Mouse (Mus musculus) MEL (cell line): ENCODE data around the gene Tsnaxip1. TPM values are rescaled to one million over a fixed set of nuclear protein-coding genes. Genes with fewer than 3 reads are reported as not detected.

Source experiments
- DNase-seq: peaks from one replicate; pipeline ENCODE4 v3.0.0; 2011; ENCODE audit warnings: low read depth, low spot score
- H3K27ac ChIP-seq: 2 replicates; pipeline ENCODE4 v1.5.1; 2012; ENCODE audit warnings: low read depth, mild to moderate bottlenecking, control low read depth, low read length, moderate library complexity; ENCODE audit not compliant: control insufficient read depth
- H3K27me3 ChIP-seq, 2 experiments: fragments of 150-350 bp in 1 of 2; sonication (generic) in 1 of 2; 2 replicates each; pipeline ENCODE4 v1.6.1; 2012; ENCODE audit warnings: low read length in 2 of 2, mild to moderate bottlenecking in 2 of 2, improper control_type of control experiment in 1 of 2, moderate library complexity in 1 of 2; ENCODE audit not compliant: insufficient read depth in 2 of 2, control insufficient read depth in 1 of 2
- H3K36me3 ChIP-seq, 2 experiments: 2 replicates each; pipeline ENCODE4 v1.6.1; 2012 to 2014; ENCODE audit warnings: low read length in 2 of 2, improper control_type of control experiment in 1 of 2, inconsistent platforms in 1 of 2, mild to moderate bottlenecking in 1 of 2; ENCODE audit not compliant: insufficient read depth in 2 of 2, control insufficient read depth in 1 of 2
- H3K4me1 ChIP-seq, 2 experiments: fragments of 150-350 bp in 1 of 2; sonication (generic) in 1 of 2; 2 replicates each; pipeline ENCODE4 v1.6.1; 2012; ENCODE audit warnings: low read length in 2 of 2, improper control_type of control experiment in 1 of 2, mild to moderate bottlenecking in 1 of 2; ENCODE audit not compliant: insufficient read depth in 2 of 2, control insufficient read depth in 1 of 2
- H3K4me3 ChIP-seq, 2 experiments: fragments of 150-350 bp in 1 of 2; sonication (generic) in 1 of 2; 2 replicates each; pipeline ENCODE4 v1.5.1; 2012; ENCODE audit warnings: low read depth in 2 of 2, low read length in 2 of 2, mild to moderate bottlenecking in 2 of 2, moderate library complexity in 2 of 2, control low read depth in 1 of 2, improper control_type of control experiment in 1 of 2; ENCODE audit not compliant: control insufficient read depth in 1 of 2, insufficient read depth in 1 of 2
- H3K79me2 ChIP-seq: 2 replicates; pipeline ENCODE4 v1.6.1; 2012; ENCODE audit warnings: mild to moderate bottlenecking, low read length, moderate library complexity; ENCODE audit not compliant: control insufficient read depth, poor library complexity, insufficient read depth
- H3K9ac ChIP-seq: 2 replicates; pipeline ENCODE4 v1.6.1; 2012; ENCODE audit warnings: low read depth, mild to moderate bottlenecking, control low read depth, low read length, moderate library complexity; ENCODE audit not compliant: control insufficient read depth, poor library complexity, severe bottlenecking
- H3K9me3 ChIP-seq: fragments of 150-350 bp; sonication (generic); replicated peaks from 2 replicates; pipeline ENCODE4 v1.6.1; 2012; ENCODE audit warnings: mild to moderate bottlenecking, low read length, improper control_type of control experiment, moderate library complexity; ENCODE audit not compliant: insufficient read depth
- BHLHE40 ChIP-seq: IDR thresholded peaks from 2 replicates; pipeline ENCODE4 v1.6.1; 2012; ENCODE audit warnings: low read depth, mild to moderate bottlenecking, inconsistent platforms, low read length, improper control_type of control experiment, borderline replicate concordance
- CHD1 ChIP-seq: IDR thresholded peaks from 2 replicates; pipeline ENCODE4 v1.6.1; 2012; ENCODE audit warnings: low read depth, mild to moderate bottlenecking, inconsistent platforms, low read length, improper control_type of control experiment
- CTCF ChIP-seq, 3 experiments: IDR thresholded peaks in 2 of 3; conservative IDR thresholded peaks in 1 of 3; 2 replicates each; pipeline ENCODE4 v1.5.1; 2011 to 2012; ENCODE audit warnings: low read length in 3 of 3, low read depth in 2 of 3, mild to moderate bottlenecking in 2 of 3, improper control_type of control experiment in 1 of 3, inconsistent platforms in 1 of 3, mixed read lengths in 1 of 3, moderate library complexity in 1 of 3; ENCODE audit not compliant: control insufficient read depth in 1 of 3, insufficient read depth in 1 of 3, poor library complexity in 1 of 3, severe bottlenecking in 1 of 3
- ELF1 ChIP-seq: IDR thresholded peaks from 2 replicates; pipeline ENCODE4 v1.6.1; 2014; ENCODE audit warnings: low read depth, mild to moderate bottlenecking, inconsistent platforms, low read length, improper control_type of control experiment, moderate library complexity
- EP300 ChIP-seq, 2 experiments: IDR thresholded peaks; 2 replicates each; pipeline ENCODE4 v1.6.1; 2011; ENCODE audit warnings: improper control_type of control experiment in 2 of 2, low read length in 2 of 2, low read depth in 1 of 2, mild to moderate bottlenecking in 1 of 2
- ETS1 ChIP-seq: IDR thresholded peaks from 2 replicates; pipeline ENCODE4 v1.6.1; 2012; ENCODE audit warnings: low read depth, mild to moderate bottlenecking, inconsistent platforms, low read length, improper control_type of control experiment, moderate library complexity
- GABPA ChIP-seq: IDR thresholded peaks from 2 replicates; pipeline ENCODE4 v1.6.1; 2012; ENCODE audit warnings: low read depth, mild to moderate bottlenecking, inconsistent platforms, low read length, improper control_type of control experiment, moderate library complexity
- GATA1 ChIP-seq: IDR thresholded peaks from 2 replicates; pipeline ENCODE4 v1.6.1; 2011; ENCODE audit warnings: low read depth, low read length, improper control_type of control experiment
- HCFC1 ChIP-seq: IDR thresholded peaks from 2 replicates; pipeline ENCODE4 v1.6.1; 2012; ENCODE audit warnings: low read depth, mild to moderate bottlenecking, inconsistent platforms, low read length, improper control_type of control experiment, moderate library complexity
- KAT2A ChIP-seq: conservative IDR thresholded peaks from 2 replicates; pipeline ENCODE4 v1.6.1; 2012; ENCODE audit warnings: low read depth, low read length, improper control_type of control experiment, inconsistent platforms
- MAFK ChIP-seq: IDR thresholded peaks from 2 replicates; pipeline ENCODE4 v1.6.1; 2011; ENCODE audit warnings: low read depth, mild to moderate bottlenecking, low read length, improper control_type of control experiment, borderline replicate concordance
- MAZ ChIP-seq: IDR thresholded peaks from 2 replicates; pipeline ENCODE4 v1.6.1; 2012; ENCODE audit warnings: low read depth, mild to moderate bottlenecking, inconsistent platforms, low read length, improper control_type of control experiment
- MXI1 ChIP-seq: IDR thresholded peaks from 2 replicates; pipeline ENCODE4 v1.6.1; 2011; ENCODE audit warnings: mild to moderate bottlenecking, low read depth, low read length, improper control_type of control experiment
- MYB ChIP-seq: IDR thresholded peaks from 2 replicates; pipeline ENCODE4 v1.6.1; 2011; ENCODE audit warnings: mild to moderate bottlenecking, low read depth, low read length, improper control_type of control experiment
- NELFE ChIP-seq: IDR thresholded peaks from 2 replicates; pipeline ENCODE4 v1.6.1; 2011; ENCODE audit warnings: low read depth, low read length, improper control_type of control experiment
- NRF1 ChIP-seq: IDR thresholded peaks from 2 replicates; pipeline ENCODE4 v1.6.1; 2014; ENCODE audit warnings: low read depth, mild to moderate bottlenecking, inconsistent platforms, low read length, improper control_type of control experiment, moderate library complexity; ENCODE audit not compliant: poor library complexity, insufficient read depth, severe bottlenecking
- POLR2A ChIP-seq, 2 experiments: IDR thresholded peaks; 2 replicates each; pipeline ENCODE4 v1.6.1; 2011 to 2012; ENCODE audit warnings: low read length in 2 of 2, mild to moderate bottlenecking in 2 of 2, control low read depth in 1 of 2, improper control_type of control experiment in 1 of 2, low read depth in 1 of 2, moderate library complexity in 1 of 2; ENCODE audit not compliant: control insufficient read depth in 1 of 2, insufficient read depth in 1 of 2, poor library complexity in 1 of 2
- POLR2AphosphoS2 ChIP-seq: IDR thresholded peaks from 2 replicates; pipeline ENCODE4 v1.6.1; 2011; ENCODE audit warnings: low read length, improper control_type of control experiment
- RAD21 ChIP-seq: IDR thresholded peaks from 2 replicates; pipeline ENCODE4 v1.6.1; 2011; ENCODE audit warnings: mild to moderate bottlenecking, low read depth, low read length, improper control_type of control experiment
- RCOR1 ChIP-seq: IDR thresholded peaks from 2 replicates; pipeline ENCODE4 v1.6.1; 2012; ENCODE audit warnings: low read depth, mild to moderate bottlenecking, inconsistent platforms, low read length, improper control_type of control experiment
- SIN3A ChIP-seq: IDR thresholded peaks from 2 replicates; pipeline ENCODE4 v1.6.1; 2012; ENCODE audit warnings: low read length, improper control_type of control experiment, inconsistent platforms
- TAL1 ChIP-seq: IDR thresholded peaks from 2 replicates; pipeline ENCODE4 v1.6.1; 2012; ENCODE audit warnings: mild to moderate bottlenecking, inconsistent platforms, low read length, moderate library complexity, mixed read lengths
- TBP ChIP-seq: IDR thresholded peaks from 2 replicates; pipeline ENCODE4 v1.8.0; 2011; ENCODE audit warnings: low read depth, low read length, improper control_type of control experiment
- TCF12 ChIP-seq: IDR thresholded peaks from 2 replicates; pipeline ENCODE4 v1.6.1; 2014; ENCODE audit warnings: low read depth, mild to moderate bottlenecking, inconsistent platforms, low read length, improper control_type of control experiment, moderate library complexity
- UBTF ChIP-seq: IDR thresholded peaks from 2 replicates; pipeline ENCODE4 v1.6.1; 2012; ENCODE audit warnings: low read depth, mild to moderate bottlenecking, inconsistent platforms, low read length, improper control_type of control experiment, moderate library complexity, borderline replicate concordance; ENCODE audit not compliant: insufficient read depth
- USF1 ChIP-seq: IDR thresholded peaks from 2 replicates; pipeline ENCODE4 v1.6.1; 2014; ENCODE audit warnings: low read depth, mild to moderate bottlenecking, inconsistent platforms, low read length, improper control_type of control experiment, moderate library complexity
- USF2 ChIP-seq, 2 experiments: IDR thresholded peaks; 2 replicates each; pipeline ENCODE4 v1.6.1; 2011 to 2012; ENCODE audit warnings: improper control_type of control experiment in 2 of 2, low read length in 2 of 2, borderline replicate concordance in 1 of 2, inconsistent platforms in 1 of 2, low read depth in 1 of 2, mild to moderate bottlenecking in 1 of 2; ENCODE audit not compliant: insufficient read depth in 1 of 2
- ZC3H11A ChIP-seq: IDR thresholded peaks from 2 replicates; pipeline ENCODE4 v1.6.1; 2012; ENCODE audit warnings: low read depth, mild to moderate bottlenecking, inconsistent platforms, low read length, improper control_type of control experiment
- ZKSCAN1 ChIP-seq: IDR thresholded peaks from 2 replicates; pipeline ENCODE4 v1.6.1; 2012; ENCODE audit warnings: low read depth, mild to moderate bottlenecking, inconsistent platforms, low read length, improper control_type of control experiment, moderate library complexity
- ZMIZ1 ChIP-seq: IDR thresholded peaks from 2 replicates; pipeline ENCODE4 v1.6.1; 2012; ENCODE audit warnings: low read depth, mild to moderate bottlenecking, inconsistent platforms, low read length, improper control_type of control experiment, moderate library complexity
- polyA plus RNA-seq, 2 experiments: library from polyadenylated mRNA; stranded (reverse) in 1 of 2; unstranded in 1 of 2; fragments of >175 nt in 1 of 2; fragments of >200 nt in 1 of 2; gene quantifications; 2 replicates each; pipeline versions ENCODE4 v1.2.1 to v1.2.4; 2012; ENCODE audit warnings: low replicate concordance in 2 of 2, low read depth in 1 of 2; ENCODE audit not compliant: insufficient read length in 2 of 2, insufficient read depth in 1 of 2, missing spikeins in 1 of 2
- total RNA-seq: library from RNA; depleted of rRNA; stranded (reverse); fragments of 300-350 nt; gene quantifications from 2 replicates; pipeline ENCODE4 v1.2.3, GENCODE M21; 2012

Tsnaxip1 gene
- total and polyA plus RNA-seq, 3 experiments, result 0.10 TPM; not detected in 2

DNA sequence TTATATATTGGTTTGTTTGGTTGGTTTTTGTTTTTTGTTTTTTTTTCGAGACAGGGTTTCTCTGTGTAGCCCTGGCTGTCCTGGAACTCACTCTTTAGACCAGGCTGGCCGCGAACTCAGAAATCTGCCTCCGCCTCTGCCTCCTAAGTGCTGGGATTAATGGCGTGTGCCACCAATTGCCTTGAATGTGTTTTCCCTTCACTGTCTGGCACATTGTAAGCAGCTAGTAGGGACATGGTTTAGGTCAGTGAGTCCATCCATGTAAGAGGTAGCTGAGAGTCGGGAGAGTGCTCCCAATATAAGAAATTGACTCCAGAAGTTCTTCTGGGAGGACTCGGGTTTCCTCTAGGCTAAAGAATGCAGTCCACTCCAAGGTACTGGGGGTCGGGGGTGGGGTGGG, 26.8 kb downstream of the Tsnaxip1 start:
- DNase-seq, result no peak
- Histone ChIP-seq H3K79me2 (peaks cover 23% of the 10 kb centered on the region), H3K9me3 (no peaks in the 10 kb centered on the region), H3K27ac (no peak overlapping the region), H3K9ac (peak overlapping the region; percentile 43), H3K4me1 (peaks cover 4 to 37% of the 10 kb centered on the region in 2 experiments), H3K4me3 (peak overlapping the region; percentile 28 to 88), H3K27me3 (no peaks in the 10 kb centered on the region)
- TF ChIP-seq ZC3H11A, result no peak
- TF ChIP-seq SIN3A, result no peak
- no peak for TF ChIP-seq RCOR1
- TF ChIP-seq UBTF, result no peak
- TF ChIP-seq EP300 (IDR thresholded peaks at IDR 0.05; ENCODE audit: low read depth in 1 of 2, low read length in 2 of 2), result no peak
- TF ChIP-seq CTCF (IDR thresholded peaks at IDR 0.05 in 2 of 3, conservative IDR thresholded peaks at IDR 0.05 in 1 of 3; ENCODE audit: control insufficient read depth in 1 of 3, insufficient read depth in 1 of 3, low read depth in 2 of 3, low read length in 3 of 3, poor library complexity in 1 of 3, severe bottlenecking in 1 of 3), result no peak
- no peak for TF ChIP-seq USF1
- TF ChIP-seq MAZ, result no peak
- no peak for TF ChIP-seq TAL1
- TF ChIP-seq ETS1, result no peak
- no peak for TF ChIP-seq ZMIZ1
- no peak for TF ChIP-seq HCFC1
- TF ChIP-seq MAFK, result no peak
- no peak for TF ChIP-seq MYB
- no peak for TF ChIP-seq BHLHE40
- no peak for TF ChIP-seq NELFE
- no peak for TF ChIP-seq ZKSCAN1
- no peak for TF ChIP-seq ELF1
- TF ChIP-seq GATA1, result no peak
- TF ChIP-seq, all 39 proteins: peak for 0
- peaks cover 0 to 29% of the 10 kb centered on the region in 2 experiments; a peak in 2 of 4 replicates for H3K36me3 ChIP-seq

- H3K27ac ChIP-seq, result peak within 1 kb of the TSS; percentile 86
- peak within 1 kb of the TSS; percentile 76 for H3K9ac ChIP-seq
- H3K9me3 ChIP-seq, result no peaks in the 10 kb centered on the region
- H3K79me2 ChIP-seq, result peaks cover 23% of the 10 kb centered on the region
- peaks cover 4 to 37% of the 10 kb centered on the region in 2 experiments for H3K4me1 ChIP-seq
- peak within 1 kb of the TSS; percentile 68 to 88 for H3K4me3 ChIP-seq
- peak; percentile 96 for DNase-seq
- peaks cover 0 to 29% of the 10 kb centered on the region in 2 experiments; a peak in 2 of 4 replicates for H3K36me3 ChIP-seq
- H3K27me3 ChIP-seq, result no peaks in the 10 kb centered on the region
- TF ChIP-seq USF1, result peak; percentile 41; the same call in 1 of the 2 replicates
- no peak for TF ChIP-seq RCOR1
- peak; percentile 94 for TF ChIP-seq HCFC1
- TF ChIP-seq USF2 (IDR thresholded peaks at IDR 0.05; ENCODE audit: borderline replicate concordance in 1 of 2, insufficient read depth in 1 of 2, low read depth in 1 of 2, low read length in 2 of 2), result no peak
- no peak; the same call in 1 of the 2 replicates for TF ChIP-seq GABPA
- peak; percentile 72 for TF ChIP-seq NRF1
- TF ChIP-seq MXI1, result no peak; the same call in 1 of the 2 replicates
- TF ChIP-seq POLR2AphosphoS2, result no peak
- peak; percentile 64; the same call in 1 of the 2 replicates for TF ChIP-seq TBP
- peak; percentile 29; the same call in 1 of the 2 replicates for TF ChIP-seq TCF12
- TF ChIP-seq RAD21, result peak; percentile 17
- TF ChIP-seq CHD1, result no peak
- no peak for TF ChIP-seq ZKSCAN1
- TF ChIP-seq MAFK, result no peak
- TF ChIP-seq SIN3A, result peak; percentile 64; the same call in 1 of the 2 replicates
- TF ChIP-seq GATA1, result no peak
- TF ChIP-seq KAT2A, result peak; percentile 88
- TF ChIP-seq POLR2A (IDR thresholded peaks at IDR 0.05; ENCODE audit: control insufficient read depth in 1 of 2, insufficient read depth in 1 of 2, low read depth in 1 of 2, low read length in 2 of 2, poor library complexity in 1 of 2), result peak; percentile 50 to 55; a peak in 3 of 4 replicates
- TF ChIP-seq NELFE, result peak; percentile 74
- no peak for TF ChIP-seq ZC3H11A
- TF ChIP-seq ELF1, result peak; percentile 90
Observed at GRCm38 (mm10) chr8:105854715-105855216, 27.2 kb downstream of the Tsnaxip1 start, which contains the start of gene Thap11. TSS of gene Thap11 (plus strand) at chr8:105855132.
